Mouse (Mus musculus): ENCODE data around the gene Wipf2.

- TF ChIP-seq GATA1 (IDR thresholded peaks at IDR 0.05; ENCODE audit: low read length) (no peak), TAL1 (IDR thresholded peaks at IDR 0.05; ENCODE audit: low read length) (no peak)
Observed at GRCm38 (mm10) chr11:98837917-98838316, 25.5 kb upstream of the Wipf2 start.
